ENCODE assay signal across 39 mouse cellular contexts in genomic region chr1:191211096-191211495, GRCm38 (mm10). TPM values are rescaled to one million over a fixed set of nuclear protein-coding genes. Genes with fewer than 3 reads are reported as not detected.
"Had no signal": no experiment of that assay in that cellular context is flagged by ENCODE, and none has a peak within 500 bp of the region (broad histone marks: within the 10 kb centered on the region; RNA-seq: fewer than 3 reads in every experiment).

No protein-coding gene starts in this region.

- H3K9ac ChIP-seq: heart, embryonic 13.5 days; heart, embryonic 15.5 days; hindbrain, embryonic 13.5 days; hindbrain, embryonic 15.5 days; kidney, embryonic 15.5 days; limb, embryonic 13.5 days; limb, embryonic 15.5 days had no signal

- H3K4me1 ChIP-seq: hindbrain, embryonic 13.5 days; hindbrain, embryonic 15.5 days; limb, embryonic 13.5 days; limb, embryonic 15.5 days had no signal

- H3K4me2 ChIP-seq: heart, embryonic 11.5 days; heart, embryonic 13.5 days; heart, embryonic 15.5 days; hindbrain, embryonic 13.5 days; hindbrain, embryonic 15.5 days; kidney, embryonic 15.5 days; limb, embryonic 13.5 days; limb, embryonic 15.5 days had no signal

- H3K36me3 ChIP-seq: heart, embryonic 13.5 days; heart, embryonic 15.5 days; hindbrain, embryonic 13.5 days; hindbrain, embryonic 15.5 days; kidney, embryonic 15.5 days; limb, embryonic 13.5 days; limb, embryonic 15.5 days had no signal

- H3K27me3 ChIP-seq: heart, embryonic 13.5 days; heart, embryonic 15.5 days; limb, embryonic 15.5 days had no signal

- DNase-seq: gastrocnemius, postnatal 14 days; gastrocnemius, postnatal 36 days; heart, adult 2 months; heart, postnatal 14 days; heart, postnatal 36 days; kidney, adult 11 months; kidney, adult 2 months; kidney, adult 9 months; kidney, postnatal 14 days; kidney, postnatal 36 days; layer of hippocampus, adult 9-11 months; layer of hippocampus, postnatal 36 days; left cerebral cortex, postnatal 4 days had no signal

- H3K27ac ChIP-seq: heart, adult 2 months; heart, embryonic 13.5 days; heart, embryonic 15.5 days; hindbrain, embryonic 13.5 days; hindbrain, embryonic 15.5 days; hindbrain, postnatal 0 days; kidney, embryonic 15.5 days; kidney, postnatal 0 days; limb, embryonic 13.5 days; limb, embryonic 15.5 days had no signal

- H3K9me3 ChIP-seq: heart, embryonic 13.5 days; heart, embryonic 15.5 days; hindbrain, embryonic 13.5 days; hindbrain, embryonic 15.5 days; kidney, embryonic 15.5 days; limb, embryonic 13.5 days; limb, embryonic 15.5 days had no signal

- ATAC-seq: hindbrain, postnatal 0 days; intestine, embryonic 16.5 days had no signal

- H3K4me3 ChIP-seq: heart, adult 2 months; heart, embryonic 13.5 days; heart, embryonic 15.5 days; hindbrain, embryonic 13.5 days; hindbrain, embryonic 15.5 days; kidney, embryonic 15.5 days; limb, embryonic 13.5 days; limb, embryonic 15.5 days had no signal

RNA-seq across cellular contexts. Expression of gene Fam71a, which starts 46.5 kb away (rescaled TPM):
- total RNA-seq: gastrocnemius, adult 18-20 months; gastrocnemius, adult 8-10 months; gastrocnemius, postnatal 14 days; gastrocnemius, postnatal 36 days; heart, adult 2 months; heart, postnatal 14 days; heart, postnatal 36 days; hindbrain, postnatal 0 days; layer of hippocampus, adult 18-20 months; layer of hippocampus, adult 8-10 months; layer of hippocampus, postnatal 14 days; layer of hippocampus, postnatal 36 days; left cerebral cortex, adult 18-20 months; left cerebral cortex, adult 8-10 months; left cerebral cortex, postnatal 10 days; left cerebral cortex, postnatal 25 days; left cerebral cortex, postnatal 4 days; liver, adult 2 months had no signal
- polyA plus RNA-seq: heart, adult 2 months; heart, embryonic 11.5 days; heart, embryonic 13.5 days; heart, embryonic 15.5 days; heart, postnatal 0 days; hindbrain, embryonic 11.5 days; hindbrain, embryonic 13.5 days; hindbrain, embryonic 15.5 days; hindbrain, postnatal 0 days; intestine, embryonic 14.5 days; intestine, embryonic 16.5 days; kidney, adult 2 months; kidney, embryonic 15.5 days; kidney, postnatal 0 days; large intestine, adult 2 months; limb, embryonic 11.5 days; limb, embryonic 13.5 days; limb, embryonic 15.5 days; liver, adult 2 months had no signal
